24 mouse cellular contexts compared by ENCODE assay signal in genomic region chr10:96527864-96528263, GRCm38 (mm10).
"Had no signal": no experiment of that assay in that cellular context is flagged by ENCODE, and none has a peak within 500 bp of the region (broad histone marks: within the 10 kb centered on the region; RNA-seq: fewer than 3 reads in every experiment).

No protein-coding gene starts in this region.

- H3K4me3 ChIP-seq: gastrocnemius, adult 2 months; heart, embryonic 13.5 days; heart, embryonic 15.5 days; hindbrain, embryonic 13.5 days; hindbrain, embryonic 15.5 days; limb, embryonic 10.5 days; limb, embryonic 12.5 days; liver, embryonic 13.5 days had no signal

- H3K4me2 ChIP-seq: heart, embryonic 11.5 days; heart, embryonic 13.5 days; heart, embryonic 15.5 days; hindbrain, embryonic 13.5 days; hindbrain, embryonic 15.5 days; limb, embryonic 12.5 days; liver, embryonic 11.5 days; liver, embryonic 13.5 days had no signal

- ATAC-seq: hindbrain, postnatal 0 days had no signal

- H3K9ac ChIP-seq: heart, embryonic 13.5 days; heart, embryonic 15.5 days; hindbrain, embryonic 13.5 days; hindbrain, embryonic 15.5 days; limb, embryonic 12.5 days; liver, embryonic 13.5 days had no signal

- H3K4me1 ChIP-seq: liver, embryonic 13.5 days had no signal

- H3K36me3 ChIP-seq: heart, embryonic 13.5 days; heart, embryonic 15.5 days; hindbrain, embryonic 13.5 days; hindbrain, embryonic 15.5 days; limb, embryonic 10.5 days; limb, embryonic 12.5 days; liver, embryonic 13.5 days had no signal

- H3K9me3 ChIP-seq: heart, embryonic 13.5 days; heart, embryonic 15.5 days; hindbrain, embryonic 13.5 days; hindbrain, embryonic 15.5 days; limb, embryonic 10.5 days; liver, embryonic 13.5 days had no signal

- DNase-seq: gastrocnemius, adult 2 months; gastrocnemius, postnatal 10 days; gastrocnemius, postnatal 25 days; heart, adult 18-20 months; heart, postnatal 14 days; heart, postnatal 36 days; kidney, adult 18-20 months; kidney, adult 8-10 months; kidney, postnatal 10 days; kidney, postnatal 25 days; kidney, postnatal 4 days; layer of hippocampus, adult 9-11 months; layer of hippocampus, postnatal 36 days; liver; liver, embryonic 13.5 days had no signal

- H3K27ac ChIP-seq: gastrocnemius, adult 2 months; heart, embryonic 13.5 days; heart, embryonic 15.5 days; hindbrain, embryonic 13.5 days; hindbrain, embryonic 15.5 days; hindbrain, postnatal 0 days; limb, embryonic 10.5 days; limb, embryonic 12.5 days; liver, embryonic 13.5 days had no signal

- H3K27me3 ChIP-seq: heart, embryonic 13.5 days; heart, embryonic 15.5 days; hindbrain, embryonic 13.5 days; hindbrain, embryonic 15.5 days; limb, embryonic 12.5 days; liver, embryonic 13.5 days had no signal
